Mouse (Mus musculus) heart, embryonic 14.5 days (tissue): ENCODE results near the gene Hmbs. TPM values are rescaled to one million over a fixed set of nuclear protein-coding genes. Genes with fewer than 3 reads are reported as not detected.
"Not testable (repeated sequence)": the region's sequence is repeated elsewhere in the genome, so short reads cannot be mapped to it uniquely, and the experiment has no call there.

Experiments used
- ATAC-seq: fragments of 200-750 bp; cut with Nextera tagmentation; 2 replicates; pipeline ENCODE4 v1.8.0; 2017; ENCODE audit warnings: low read depth, moderate TSS enrichment; ENCODE audit not compliant: insufficient number of reproducible peaks, insufficient read depth, low FRiP score
- H3K27ac ChIP-seq, 2 experiments: fragments of 200-500 bp in 1 of 2; fragments of 300-500 bp in 1 of 2; sonication (generic) in 1 of 2; replicated peaks in 1 of 2; 2 replicates each; pipeline ENCODE4 v1.5.1; 2012 to 2014; ENCODE audit warnings: low read depth in 2 of 2, low read length in 2 of 2, control low read depth in 1 of 2, mild to moderate bottlenecking in 1 of 2, mixed read lengths in 1 of 2; ENCODE audit not compliant: control insufficient read depth in 1 of 2, insufficient read depth in 1 of 2
- H3K27me3 ChIP-seq: fragments of 300-500 bp; sonication (generic); 2 replicates; pipeline ENCODE4 v1.6.1; 2014; ENCODE audit warnings: mild to moderate bottlenecking, low read length, control low read depth; ENCODE audit not compliant: control insufficient read depth, insufficient read depth
- H3K36me3 ChIP-seq: fragments of 300-500 bp; sonication (generic); 2 replicates; pipeline ENCODE4 v1.6.1; 2014; ENCODE audit warnings: mild to moderate bottlenecking, control low read depth, low read length, mixed read lengths; ENCODE audit not compliant: control insufficient read depth, insufficient read depth
- H3K4me1 ChIP-seq, 2 experiments: fragments of 200-500 bp in 1 of 2; fragments of 300-500 bp in 1 of 2; sonication (generic) in 1 of 2; 2 replicates each; pipeline ENCODE4 v1.6.1; 2012 to 2014; ENCODE audit warnings: low read length in 2 of 2, control low read depth in 1 of 2, mixed read lengths in 1 of 2; ENCODE audit not compliant: control insufficient read depth in 2 of 2, insufficient read depth in 2 of 2
- H3K4me2 ChIP-seq: fragments of 300-500 bp; sonication (generic); 2 replicates; pipeline ENCODE4 v1.6.1; 2014; ENCODE audit warnings: mild to moderate bottlenecking, low read length
- H3K4me3 ChIP-seq, 2 experiments: fragments of 200-500 bp in 1 of 2; fragments of 300-500 bp in 1 of 2; sonication (generic) in 1 of 2; 2 replicates each; pipeline ENCODE4 v1.5.1; 2012 to 2014; ENCODE audit warnings: low read length in 2 of 2, mild to moderate bottlenecking in 2 of 2, control low read depth in 1 of 2, low read depth in 1 of 2, moderate library complexity in 1 of 2; ENCODE audit not compliant: control insufficient read depth in 1 of 2, insufficient read depth in 1 of 2
- H3K9ac ChIP-seq: fragments of 300-500 bp; sonication (generic); 2 replicates; pipeline ENCODE4 v1.6.1; 2014; ENCODE audit warnings: mild to moderate bottlenecking, low read length
- H3K9me3 ChIP-seq: fragments of 300-500 bp; sonication (generic); 2 replicates; pipeline ENCODE4 v1.6.1; 2016; ENCODE audit warnings: low read length, control low read depth; ENCODE audit not compliant: control insufficient read depth
- WGBS: fragments of 180-500 bp; shearing (Covaris S2); extraction: QIAGEN DNeasy Blood & Tissue Kit; methylation state at CpG from one replicate; pipeline ENCODE4 v1.1.7; 2014; 5-methylcytosine and 5-hydroxymethylcytosine counted together
- polyA plus RNA-seq: library from polyadenylated mRNA; unstranded; fragments of >200 nt; fragmentation: Nextera tagmentation; extraction: Ambion mirVana; gene quantifications from 2 replicates; pipeline ENCODE4 v1.2.1, GENCODE M21; 2014

Hmbs gene
- polyA plus RNA-seq, 1 experiment from 2014 or later: 110 TPM

DNA sequence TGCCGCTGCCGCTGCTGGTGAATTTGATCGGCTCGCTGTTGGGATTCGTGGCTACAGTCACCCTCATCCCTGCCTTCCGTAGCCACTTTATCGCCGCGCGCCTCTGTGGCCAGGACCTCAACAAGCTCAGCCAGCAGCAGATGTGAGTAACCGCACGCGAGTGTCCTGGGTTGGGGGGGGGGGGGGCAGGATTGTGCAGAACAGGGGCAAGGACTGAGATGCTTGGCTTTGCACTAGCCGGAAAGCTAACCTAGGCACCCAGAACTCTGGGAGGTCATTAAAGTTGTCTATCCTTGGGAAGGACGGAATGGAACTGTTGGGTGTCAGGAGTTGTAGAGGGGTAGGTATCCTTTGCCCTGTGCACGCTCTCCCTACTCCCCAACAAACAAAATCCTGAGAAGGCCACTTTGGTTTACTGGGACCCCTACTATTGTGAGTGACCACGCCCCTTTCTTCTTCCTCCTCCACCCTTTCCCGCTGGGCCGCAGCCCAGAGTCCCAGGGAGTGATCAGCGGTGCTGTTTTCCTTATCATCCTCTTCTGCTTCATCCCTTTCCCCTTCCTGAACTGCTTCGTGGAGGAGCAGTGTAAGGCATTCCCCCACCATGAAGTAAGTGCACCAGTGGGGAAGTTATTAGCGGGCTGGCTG, 16.8 kb downstream of the Hmbs start:
- Histone ChIP-seq H3K9me3 (no peaks in the 10 kb centered on the region), H3K27me3 (no peaks in the 10 kb centered on the region), H3K36me3 (peaks cover 42% of the 10 kb centered on the region), H3K27ac (peak overlapping the region; percentile 90 to 96), H3K4me2 (peak overlapping the region; percentile 86), H3K4me1 (peaks cover 7 to 13% of the 10 kb centered on the region in 2 experiments), H3K9ac (peak overlapping the region; percentile 94), H3K4me3 (peak overlapping the region; percentile 80)
- ATAC-seq: peak; percentile 52; the same call in 1 of the 2 replicates
- under 1% methylated on average over 22 of the region's 22 CpGs for WGBS

DNA sequence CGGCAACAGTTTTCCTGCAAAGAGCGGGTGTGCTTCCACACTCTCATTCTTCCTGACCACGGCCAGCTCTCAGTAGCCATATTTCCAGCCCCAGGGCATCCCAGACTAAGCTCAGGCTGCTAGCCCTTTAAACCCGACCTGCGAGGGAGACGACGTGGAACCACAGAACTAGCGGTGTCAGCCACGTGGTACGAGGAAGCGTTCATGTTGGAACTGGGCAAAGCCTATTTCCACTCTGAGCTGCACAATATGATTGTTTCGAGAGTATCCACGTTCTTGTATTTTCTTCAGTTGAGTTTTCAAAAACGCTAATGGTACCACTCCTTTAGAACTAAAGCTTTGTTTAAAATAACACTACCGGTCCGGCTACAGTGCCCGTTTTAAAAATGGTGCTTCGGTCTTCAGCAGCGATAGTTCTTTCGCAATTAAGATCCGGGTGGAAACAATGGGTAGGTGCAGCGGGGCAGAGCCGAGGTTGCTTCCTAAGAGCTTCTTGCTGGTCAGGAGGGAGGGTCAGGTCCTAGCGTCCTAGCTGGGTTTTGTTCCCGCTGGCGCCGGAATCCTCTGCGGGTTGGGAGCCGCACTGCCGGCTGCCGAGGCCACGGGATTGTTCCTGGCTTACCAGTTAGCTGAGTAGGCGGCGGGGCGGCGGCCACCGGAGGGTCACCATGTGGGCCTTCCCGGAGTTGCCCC, 17.5 kb downstream of the Hmbs start:
- Histone ChIP-seq H3K4me1 (peaks cover 7 to 13% of the 10 kb centered on the region in 2 experiments), H3K27ac (peak overlapping the region; percentile 90 to 96), H3K4me3 (peak overlapping the region; percentile 80), H3K9ac (peak overlapping the region; percentile 94), H3K27me3 (no peaks in the 10 kb centered on the region), H3K4me2 (peak overlapping the region; percentile 86), H3K36me3 (peaks cover 35% of the 10 kb centered on the region), H3K9me3 (no peaks in the 10 kb centered on the region)
- WGBS: 0% methylated on average over 38 of the region's 38 CpGs
- ATAC-seq: peak; percentile 88

DNA sequence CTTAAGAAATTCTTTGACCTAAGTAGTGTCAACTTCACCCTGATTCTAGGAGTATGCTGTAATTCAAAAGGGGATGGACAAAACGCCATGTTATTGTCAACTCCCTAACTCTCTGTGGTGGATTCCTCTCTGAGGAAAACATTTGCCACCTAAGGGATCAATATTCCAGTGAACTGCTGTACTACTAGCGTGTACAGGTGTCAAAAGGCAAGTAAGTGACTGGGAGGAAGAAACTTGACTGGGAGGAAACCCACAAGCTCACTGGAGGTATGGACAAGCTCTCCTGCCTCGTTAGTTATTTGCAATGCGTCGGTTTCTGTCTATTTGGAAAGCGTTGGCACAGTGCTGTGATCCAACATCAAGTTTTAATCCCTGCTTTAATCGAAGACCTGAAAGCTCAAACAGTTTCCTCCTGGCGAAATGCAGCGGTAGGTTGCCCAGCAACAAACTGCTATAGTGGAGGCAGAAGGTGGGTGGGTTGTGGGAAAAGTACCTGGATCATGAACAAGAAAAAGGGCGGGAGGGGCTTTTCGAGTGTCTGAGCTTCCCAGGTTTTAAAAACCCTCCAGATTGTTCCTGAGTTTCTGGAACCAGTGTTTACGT, 18.2 kb downstream of the Hmbs start, which contains the start of gene Dpagt1:
Gene Dpagt1 (plus strand): TSS at position 252 of the 603 bp plus-strand sequence.
- Histone ChIP-seq H3K4me1 (peaks cover 7 to 15% of the 10 kb centered on the region in 2 experiments), H3K4me3 (peak within 1 kb of the TSS; percentile 80), H3K27ac (peak within 1 kb of the TSS; percentile 90 to 96), H3K27me3 (no peaks in the 10 kb centered on the region), H3K36me3 (peaks cover 28% of the 10 kb centered on the region), H3K9me3 (no peaks in the 10 kb centered on the region), H3K9ac (peak within 1 kb of the TSS; percentile 94), H3K4me2 (peak within 1 kb of the TSS; percentile 86)
- WGBS: 4% methylated on average over 12 of the region's 12 CpGs
- ATAC-seq: 0 out of 2 replicates have a peak, but pooled peaks have one; percentile 10

DNA sequence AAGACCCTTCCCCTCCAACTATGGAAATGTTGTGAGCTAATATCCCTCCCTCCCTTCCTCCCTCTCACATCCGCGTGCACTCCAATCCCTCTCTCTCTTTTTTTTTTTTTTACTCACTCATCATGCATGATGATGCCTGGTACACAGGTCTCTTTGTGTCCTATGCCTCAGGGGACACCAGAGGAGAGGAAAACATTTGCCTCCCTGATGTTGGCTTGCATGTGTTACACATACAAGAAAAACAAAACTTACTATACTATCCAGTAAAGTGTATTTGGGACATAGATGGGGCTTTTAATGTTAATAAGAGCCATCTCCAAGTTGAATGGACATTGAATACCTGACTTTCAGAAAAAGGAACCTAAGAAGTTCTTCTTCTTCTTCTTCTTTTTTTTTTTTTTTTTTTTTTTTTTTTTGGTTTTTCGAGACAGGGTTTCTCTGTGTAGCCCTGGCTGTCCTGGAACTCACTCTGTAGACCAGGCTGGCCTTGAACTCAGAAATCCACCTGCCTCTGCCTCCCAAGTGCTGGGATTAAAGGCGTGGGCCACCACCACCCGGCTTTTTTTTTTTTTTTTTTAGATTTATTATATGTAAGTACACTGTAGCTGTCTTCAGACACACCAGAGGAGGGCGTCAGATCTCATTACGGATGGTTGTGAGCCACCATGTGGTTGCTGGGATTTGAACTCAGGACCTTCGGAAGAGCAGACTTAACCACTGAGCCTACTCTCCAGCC, 18.8 kb downstream of the Hmbs start:
- peaks cover 7 to 19% of the 10 kb centered on the region in 2 experiments for H3K4me1 ChIP-seq
- not testable (repeated sequence) for H3K27me3 ChIP-seq
- WGBS: 61% methylated on average over 5 of the region's 8 CpGs

DNA sequence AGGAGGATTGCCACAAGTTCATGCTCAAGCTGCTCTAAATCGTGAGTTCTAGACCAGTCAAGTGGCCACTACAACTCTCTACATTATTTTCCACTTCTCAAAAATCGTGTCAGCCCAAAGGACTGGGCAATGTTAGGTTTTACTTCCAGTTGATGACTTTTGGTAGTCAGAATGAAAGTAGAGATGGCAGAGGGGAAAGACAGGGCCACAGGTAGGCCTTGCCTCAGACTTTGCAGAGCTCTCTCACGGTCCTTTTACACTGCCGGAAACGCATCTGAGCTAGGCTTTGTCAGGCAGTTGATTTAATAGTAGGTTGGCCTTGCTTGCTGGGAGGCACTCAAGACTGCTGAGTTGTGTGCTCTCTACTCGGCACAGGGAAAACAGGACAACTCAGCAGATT, 19.9 kb downstream of the Hmbs start:
- Histone ChIP-seq H3K27me3 (no peaks in the 10 kb centered on the region), H3K9me3 (no peaks in the 10 kb centered on the region), H3K4me1 (peaks cover 7 to 21% of the 10 kb centered on the region in 2 experiments), H3K27ac (no peak overlapping the region), H3K4me2 (no peak overlapping the region), H3K9ac (no peak overlapping the region), H3K4me3 (no peak overlapping the region), H3K36me3 (peaks cover 11% of the 10 kb centered on the region)
- 84% methylated on average over 6 of the region's 6 CpGs for WGBS
- no peak for ATAC-seq

More for the DNA sequence above, 18.8 kb downstream of the Hmbs start:
- Histone ChIP-seq H3K4me3 (peak overlapping the region in 1 of 2 experiments; percentile 80; a peak in 1 of 4 replicates), H3K4me2 (peak overlapping the region; percentile 86), H3K9ac (peak overlapping the region; percentile 94), H3K27ac (peak overlapping the region in 1 of 2 experiments; percentile 96; a peak in 2 of 4 replicates), H3K36me3 (peaks cover 22% of the 10 kb centered on the region)
- H3K9me3 ChIP-seq, ATAC-seq: not testable (repeated sequence)

DNA sequence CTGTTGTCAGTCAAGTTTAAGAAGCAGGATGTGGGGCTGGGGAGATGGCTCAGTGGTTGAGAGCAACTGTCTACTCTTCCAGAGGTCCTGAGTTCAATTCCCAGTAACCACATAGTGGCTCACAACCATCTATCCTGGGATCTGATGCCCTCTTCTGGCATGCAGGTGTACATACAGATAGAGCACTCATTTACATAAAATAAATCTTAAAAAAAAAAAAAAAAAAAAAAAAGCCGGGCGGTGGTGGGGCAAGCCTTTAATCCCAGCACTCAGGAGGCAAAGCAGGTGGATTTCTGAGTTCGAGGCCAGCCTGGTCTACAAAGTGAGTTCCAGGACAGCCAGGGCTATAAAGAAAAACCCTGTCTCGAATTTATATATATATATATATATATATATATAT, 20.4 kb downstream of the Hmbs start:
- peaks cover 11 to 26% of the 10 kb centered on the region in 2 experiments for H3K4me1 ChIP-seq
- H3K36me3 ChIP-seq, H3K4me3 ChIP-seq, H3K9ac ChIP-seq, H3K9me3 ChIP-seq, H3K27ac ChIP-seq, H3K27me3 ChIP-seq, H3K4me2 ChIP-seq, ATAC-seq: not testable (repeated sequence)
- WGBS: 61% methylated on average over 3 of the region's 4 CpGs

DNA sequence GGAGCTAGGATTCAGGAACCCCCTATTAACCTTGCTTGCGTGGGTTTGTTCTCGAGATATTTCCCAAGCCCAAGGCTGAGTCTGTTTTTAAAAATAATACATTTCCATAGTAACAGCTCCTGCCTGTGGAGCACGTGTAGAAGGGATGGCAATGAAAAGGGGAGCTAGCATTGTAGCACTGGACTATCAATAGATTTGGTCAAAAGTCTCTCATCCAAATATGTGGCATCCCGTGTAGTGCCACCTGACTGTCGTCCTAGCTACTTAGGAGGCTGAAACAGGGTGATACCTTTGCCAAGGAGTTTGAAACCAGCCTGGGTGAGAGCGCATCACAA, 23.3 kb downstream of the Hmbs start:
- H3K36me3 ChIP-seq: peaks cover 10% of the 10 kb centered on the region
- H3K27me3 ChIP-seq: no peaks in the 10 kb centered on the region
- H3K4me1 ChIP-seq: peaks cover 13 to 27% of the 10 kb centered on the region in 2 experiments
- H3K4me2 ChIP-seq: peak overlapping the region; percentile 91
- H3K4me3 ChIP-seq: peak overlapping the region; percentile 18 to 93; a peak in 3 of 4 replicates
- WGBS: 16% methylated on average over 6 of the region's 6 CpGs
- no peak for ATAC-seq
- H3K9ac ChIP-seq: peak overlapping the region; percentile 67
- H3K9me3 ChIP-seq: no peaks in the 10 kb centered on the region
- H3K27ac ChIP-seq: peak overlapping the region; percentile 68 to 76
